ENCODE assay signal across 17 mouse cellular contexts in genomic region chr9:119073184-119073895, GRCm38 (mm10). TPM values are rescaled to one million over a fixed set of nuclear protein-coding genes. Genes with fewer than 3 reads are reported as not detected.
DNase-seq lines count a peak whose midpoint lies in the region; ATAC-seq and TF ChIP-seq lines count a peak whose summit lies in the region.
"Had no signal": no experiment of that assay in that cellular context is flagged by ENCODE, and none has a peak within 500 bp of the region (broad histone marks: within the 10 kb centered on the region; RNA-seq: fewer than 3 reads in every experiment).

No protein-coding gene starts in this region.

- no peak for ATAC-seq in kidney, embryonic 15.5 days (replicated peaks; ENCODE audit: low FRiP score)
- ATAC-seq in stomach, embryonic 15.5 days (ENCODE audit: insufficient read depth, low FRiP score, low read depth): peak; percentile 6; the same call in 1 of the 2 replicates
- ATAC-seq in stomach, postnatal 0 days (ENCODE audit: low FRiP score, low TSS enrichment): no peak
- no peak for ATAC-seq in midbrain, embryonic 15.5 days (replicated peaks)
- ATAC-seq: activated CD4-positive, CD25-positive, alpha-beta regulatory T cell, adult 4 months; forebrain, embryonic 15.5 days; intestine, postnatal 0 days had no signal

- H3K27me3 ChIP-seq in kidney, embryonic 15.5 days: no peaks in the 10 kb centered on the region
- no peaks in the 10 kb centered on the region for H3K27me3 ChIP-seq in stomach, embryonic 15.5 days (replicated peaks)
- no peaks in the 10 kb centered on the region for H3K27me3 ChIP-seq in stomach, postnatal 0 days (ENCODE audit: control insufficient read depth, insufficient read depth, low read length)
- H3K27me3 ChIP-seq in midbrain, embryonic 15.5 days (replicated peaks): no peaks in the 10 kb centered on the region
- H3K27me3 ChIP-seq: forebrain, embryonic 15.5 days had no signal

- no peak for TF ChIP-seq EP300 in stomach, postnatal 0 days (optimal IDR thresholded peaks at IDR 0.05)

- no peaks in the 10 kb centered on the region for H3K9me3 ChIP-seq in kidney, embryonic 15.5 days (replicated peaks)
- H3K9me3 ChIP-seq in stomach, embryonic 15.5 days: no peaks in the 10 kb centered on the region
- no peaks in the 10 kb centered on the region for H3K9me3 ChIP-seq in stomach, postnatal 0 days (ENCODE audit: control insufficient read depth, low read length)
- H3K9me3 ChIP-seq in midbrain, embryonic 15.5 days: no peaks in the 10 kb centered on the region
- H3K9me3 ChIP-seq: forebrain, embryonic 15.5 days had no signal

- peaks cover 46% of the 10 kb centered on the region for H3K36me3 ChIP-seq in kidney, embryonic 15.5 days
- H3K36me3 ChIP-seq in stomach, embryonic 15.5 days: peaks cover 30% of the 10 kb centered on the region
- H3K36me3 ChIP-seq in stomach, postnatal 0 days (ENCODE audit: control insufficient read depth, insufficient read depth, low read length): peaks cover 6% of the 10 kb centered on the region; the same call in 1 of the 2 replicates
- peaks cover 12% of the 10 kb centered on the region; the same call in 1 of the 2 replicates for H3K36me3 ChIP-seq in midbrain, embryonic 15.5 days (replicated peaks)
- H3K36me3 ChIP-seq: forebrain, embryonic 15.5 days; G1E had no signal

- no peak for TF ChIP-seq CTCF in stomach, postnatal 0 days (IDR thresholded peaks at IDR 0.05; ENCODE audit: low read depth)

- H3K4me1 ChIP-seq in kidney, embryonic 15.5 days: peaks cover 12% of the 10 kb centered on the region; the same call in 1 of the 2 replicates
- H3K4me1 ChIP-seq in stomach, embryonic 15.5 days: 0 out of 2 replicates have a peak, but pooled peaks cover 4% of the 10 kb centered on the region
- H3K4me1 ChIP-seq in stomach, postnatal 0 days (replicated peaks; ENCODE audit: control insufficient read depth, insufficient read depth): no peaks in the 10 kb centered on the region
- H3K4me1 ChIP-seq in midbrain, embryonic 15.5 days: no peaks in the 10 kb centered on the region
- H3K4me1 ChIP-seq: forebrain, embryonic 15.5 days had no signal

- H3K4me3 ChIP-seq in kidney, embryonic 15.5 days (replicated peaks): no peak overlapping the region
- no peak overlapping the region for H3K4me3 ChIP-seq in stomach, embryonic 15.5 days (replicated peaks)
- H3K4me3 ChIP-seq in stomach, postnatal 0 days (ENCODE audit: low read depth, low read length): no peak overlapping the region
- H3K4me3 ChIP-seq in midbrain, embryonic 15.5 days: no peak overlapping the region
- H3K4me3 ChIP-seq: forebrain, embryonic 15.5 days; gastrocnemius, adult 2 months; left cerebral cortex, adult 2 months had no signal

- H3K27ac ChIP-seq in kidney, embryonic 15.5 days: no peak overlapping the region
- no peak overlapping the region for H3K27ac ChIP-seq in stomach, embryonic 15.5 days
- H3K27ac ChIP-seq in stomach, postnatal 0 days (replicated peaks): no peak overlapping the region
- H3K27ac ChIP-seq in midbrain, embryonic 15.5 days: no peak overlapping the region
- H3K27ac ChIP-seq: forebrain, embryonic 15.5 days; gastrocnemius, adult 2 months; left cerebral cortex, adult 2 months had no signal

- H3K9ac ChIP-seq in kidney, embryonic 15.5 days: no peak overlapping the region
- no peak overlapping the region for H3K9ac ChIP-seq in stomach, embryonic 15.5 days
- no peak overlapping the region for H3K9ac ChIP-seq in stomach, postnatal 0 days (ENCODE audit: low read length)
- H3K9ac ChIP-seq in midbrain, embryonic 15.5 days: no peak overlapping the region
- H3K9ac ChIP-seq: forebrain, embryonic 15.5 days had no signal

- peak; percentile 39 to 68 for DNase-seq in cerebellum, postnatal 14 days
- no peak for DNase-seq in cerebellum, adult 11 months
- DNase-seq in kidney, adult 11 months: peak; percentile 53
- DNase-seq in stomach, postnatal 0 days (ENCODE audit: low spot score): no peak
- peak; percentile 78 for DNase-seq in testis, postnatal 10 days (ENCODE audit: low spot score)
- DNase-seq: gastrocnemius, adult 2 months; liver; thymus, postnatal 14 days had no signal

- 67% methylated on average over 15 of the region's 15 CpGs for WGBS in kidney, embryonic 15.5 days
- 71% methylated on average over 15 of the region's 15 CpGs for WGBS in stomach, embryonic 15.5 days
- 70% methylated on average over 15 of the region's 15 CpGs for WGBS in stomach, postnatal 0 days
- WGBS in midbrain, embryonic 15.5 days: 85% methylated on average over 15 of the region's 15 CpGs

- H3K4me2 ChIP-seq in kidney, embryonic 15.5 days: no peak overlapping the region
- H3K4me2 ChIP-seq in stomach, embryonic 15.5 days: no peak overlapping the region
- H3K4me2 ChIP-seq in stomach, postnatal 0 days (replicated peaks; ENCODE audit: low read depth): no peak overlapping the region
- no peak overlapping the region for H3K4me2 ChIP-seq in midbrain, embryonic 15.5 days
- H3K4me2 ChIP-seq: forebrain, embryonic 15.5 days; midbrain, embryonic 11.5 days had no signal

RNA-seq across cellular contexts. Expression of gene Plcd1, which starts 20.0 kb away (rescaled TPM):
- 20.0 and 20.1 TPM in 2 replicates for polyA plus RNA-seq in kidney, embryonic 15.5 days (2015; fragmentation: Nextera tagmentation; extraction: Ambion mirVana)
- polyA plus RNA-seq in stomach, embryonic 15.5 days (2015; fragmentation: Nextera tagmentation; extraction: Ambion mirVana): 39.4 and 50.5 TPM in 2 replicates
- polyA plus RNA-seq in stomach, postnatal 0 days (2015; fragmentation: Nextera tagmentation; extraction: Ambion mirVana): 35.3 and 39.2 TPM in 2 replicates
- polyA plus RNA-seq in midbrain, embryonic 15.5 days (2015; fragmentation: Nextera tagmentation; extraction: Ambion mirVana): 15.6 and 16.4 TPM in 2 replicates
- polyA plus RNA-seq: G1E had no signal

RNA-seq across cellular contexts. Expression of gene Vill, which starts 20.8 kb away (rescaled TPM):
- 36.4 and 46.2 TPM in 2 replicates for polyA plus RNA-seq in kidney, embryonic 15.5 days (2015; fragmentation: Nextera tagmentation; extraction: Ambion mirVana)
- polyA plus RNA-seq in stomach, embryonic 15.5 days (2015; fragmentation: Nextera tagmentation; extraction: Ambion mirVana): 31.6 and 33.6 TPM in 2 replicates
- polyA plus RNA-seq in stomach, postnatal 0 days (2015; fragmentation: Nextera tagmentation; extraction: Ambion mirVana): 55.0 and 61.3 TPM in 2 replicates
- 3.0 and 3.6 TPM in 2 replicates for polyA plus RNA-seq in midbrain, embryonic 15.5 days (2015; fragmentation: Nextera tagmentation; extraction: Ambion mirVana)
- polyA plus RNA-seq: G1E had no signal

RNA-seq across cellular contexts. Expression of gene Dlec1, which starts 28.9 kb away (rescaled TPM):
- 2.6 and 6.2 TPM in 2 replicates for polyA plus RNA-seq in kidney, embryonic 15.5 days (2015; fragmentation: Nextera tagmentation; extraction: Ambion mirVana)
- 0.85 and 0.89 TPM in 2 replicates for polyA plus RNA-seq in stomach, embryonic 15.5 days (2015; fragmentation: Nextera tagmentation; extraction: Ambion mirVana)
- polyA plus RNA-seq in stomach, postnatal 0 days (2015; fragmentation: Nextera tagmentation; extraction: Ambion mirVana): 0.18 TPM in 2 replicates
- 0.94 and 1.0 TPM in 2 replicates for polyA plus RNA-seq in midbrain, embryonic 15.5 days (2015; fragmentation: Nextera tagmentation; extraction: Ambion mirVana)
- polyA plus RNA-seq: G1E had no signal

Comparison
In these comparisons a context has a peak if more than half of its experiments do, and no peak if none do; other contexts are left out.
1. DNase-seq: peak in cerebellum, postnatal 14 days (2 of 2), kidney, adult 11 months (single experiment) and testis, postnatal 10 days (single experiment); none in cerebellum, adult 11 months (single experiment) and stomach, postnatal 0 days (single experiment).